Mouse (Mus musculus) adrenal gland, postnatal 10 days (tissue): ENCODE data around the gene Zfpl1. TPM values are rescaled to one million over a fixed set of nuclear protein-coding genes. Genes with fewer than 3 reads are reported as not detected.
A peak's percentile ranks its signal among the peaks of the same experiment; 100 is the strongest.
"Not testable (repeated sequence)": the region's sequence is repeated elsewhere in the genome, so short reads cannot be mapped to it uniquely, and the experiment has no call there.

Experiments used
- DNase-seq: peaks from one replicate; pipeline ENCODE4 v3.0.0; 2021; ENCODE audit warnings: mixed read lengths
- total RNA-seq, 2 experiments: library from RNA; stranded (reverse); gene quantifications; 2 replicates each; pipeline ENCODE4 v1.2.3; 2021

The Zfpl1 gene
- total RNA-seq, 2 experiments from 2014 or later = 33.5 to 33.6 TPM

- no peak for DNase-seq
These were observed 26.2 kb downstream of the Zfpl1 start for GRCm38 (mm10) chr19:6058513-6058912.

DNA sequence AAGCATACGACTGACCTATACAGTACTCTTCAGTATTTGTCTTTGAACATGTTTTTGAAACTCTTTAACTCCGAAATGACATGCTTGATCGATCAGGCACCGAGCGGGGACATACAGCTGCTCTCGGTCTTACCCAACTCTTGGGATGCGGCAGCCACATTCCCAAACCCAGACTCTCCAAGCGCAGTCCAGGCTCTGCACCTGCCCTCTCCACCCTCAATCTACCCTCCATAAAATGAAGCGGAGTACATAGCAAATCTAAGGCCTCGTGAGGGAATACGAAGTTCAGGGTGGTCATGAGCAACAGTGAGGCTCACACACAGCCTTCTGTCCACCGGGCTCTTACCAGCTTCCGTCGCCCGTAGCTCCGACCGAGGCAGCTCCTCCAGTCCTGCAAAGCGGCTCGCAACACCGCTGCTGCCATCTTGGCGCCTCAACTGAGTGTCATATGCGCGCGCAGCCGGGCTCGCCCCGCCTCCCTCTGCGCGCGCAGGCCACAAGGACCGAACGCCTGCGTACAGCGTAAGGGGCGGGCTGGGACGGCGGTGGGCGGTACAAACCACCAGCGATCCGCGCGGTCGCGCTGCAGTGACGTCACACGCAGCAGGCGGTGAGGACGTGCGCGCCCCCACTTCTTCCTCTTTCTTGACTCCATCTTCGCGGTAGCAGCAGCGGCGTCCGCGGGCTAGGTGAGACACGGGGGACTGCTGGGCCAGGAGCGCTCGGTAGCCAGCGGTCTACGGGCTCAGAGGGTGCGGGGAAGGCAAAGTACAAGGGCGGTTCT is 27.3 kb downstream of the Zfpl1 start, which contains the start of the genes Mrpl49 and Fau:
TSS of gene Mrpl49 (minus strand) at position 473 of the 784 bp plus-strand sequence.
TSS of gene Fau (plus strand) at position 532 of the 784 bp plus-strand sequence.
- DNase-seq = peak; percentile 99

GRCm38 (mm10) chr19:6056696-6057095 is 28.1 kb downstream of the Zfpl1 start:
- DNase-seq = no peak

GRCm38 (mm10) chr19:6054296-6054695 is 30.5 kb downstream of the Zfpl1 start:
- no peak for DNase-seq

- DNase-seq = peak; percentile 58
These were observed 32.2 kb downstream of the Zfpl1 start for GRCm38 (mm10) chr19:6052516-6052915.

DNA sequence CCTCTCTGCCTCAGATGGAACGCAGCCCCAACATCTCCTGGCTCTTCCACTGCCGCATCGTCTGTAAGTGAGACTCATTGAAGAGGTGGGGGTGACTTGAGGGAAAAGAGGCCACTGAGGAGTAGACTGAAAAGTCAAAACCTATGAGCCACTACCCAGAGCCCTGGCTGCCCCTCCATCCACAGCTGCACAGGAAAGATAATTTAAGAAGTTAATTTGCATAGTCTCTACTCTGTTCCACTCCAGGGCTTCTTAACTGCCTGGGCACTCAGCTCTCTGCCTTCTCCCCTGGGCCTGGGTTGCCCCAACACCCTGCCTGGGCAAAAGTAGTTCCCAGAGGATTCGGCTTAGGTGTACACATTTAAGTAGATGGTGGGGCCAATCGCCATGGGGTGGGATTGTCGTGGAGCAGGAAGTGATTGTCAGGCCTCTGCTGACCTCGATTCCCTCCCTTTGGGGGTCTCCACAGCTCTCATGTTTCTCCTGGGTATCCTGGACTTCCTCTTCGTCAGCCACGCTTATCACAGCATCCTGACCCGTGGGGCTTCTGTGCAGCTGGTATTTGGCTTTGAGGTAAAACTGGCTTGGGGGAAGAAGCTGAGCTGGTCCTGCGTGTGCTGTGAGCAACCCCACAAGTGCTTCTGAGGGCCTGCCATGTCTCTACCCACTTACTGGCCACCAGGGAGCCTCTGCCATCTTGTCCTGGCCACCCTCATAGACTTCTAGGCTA is 35.9 kb downstream of the Zfpl1 start:
- DNase-seq = no peak

DNA sequence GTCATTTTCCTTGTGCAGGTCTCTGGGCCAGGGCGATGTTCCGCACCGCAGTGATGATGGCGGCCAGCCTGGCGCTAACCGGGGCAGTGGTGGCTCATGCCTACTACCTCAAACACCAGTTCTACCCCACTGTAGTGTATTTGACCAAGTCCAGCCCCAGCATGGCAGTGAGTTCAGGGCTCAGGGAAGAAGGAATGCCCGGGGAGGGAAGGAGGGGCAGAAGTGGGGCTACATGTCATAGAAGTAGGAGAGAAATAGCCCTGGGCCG is 36.9 kb downstream of the Zfpl1 start:
- no peak for DNase-seq

- no peak for DNase-seq
These were observed 37.4 kb downstream of the Zfpl1 start for GRCm38 (mm10) chr19:6047154-6047898.

GRCm38 (mm10) chr19:6046294-6047153 is 38.2 kb downstream of the Zfpl1 start, which contains the start of gene Syvn1:
Syvn1 (plus strand) TSS chr19:6046576.
- peak; percentile 93 for DNase-seq

GRCm38 (mm10) chr19:6045366-6046293 is 39.1 kb downstream of the Zfpl1 start:
- no peak for DNase-seq

GRCm38 (mm10) chr19:6044102-6044501 is 40.7 kb downstream of the Zfpl1 start:
- DNase-seq = not testable (repeated sequence)

DNA sequence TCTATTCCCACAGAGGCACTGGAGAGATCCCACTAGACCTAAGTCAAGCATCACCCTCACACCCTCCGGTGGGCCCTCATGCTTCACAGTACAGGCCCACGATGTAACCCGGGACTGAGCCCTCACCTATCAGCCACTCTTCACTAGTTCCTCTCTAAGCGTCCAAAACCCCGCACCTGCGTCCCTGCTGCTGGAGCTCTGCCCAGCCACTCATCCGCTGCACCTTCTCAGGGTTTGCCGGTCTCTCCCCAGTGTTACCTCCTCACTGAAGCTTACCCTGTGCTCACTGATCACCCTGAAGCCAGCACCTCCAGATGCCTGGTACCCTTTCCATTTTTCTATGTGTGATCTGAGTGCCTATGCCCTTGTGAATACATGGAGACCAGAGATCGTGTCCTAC is 42.5 kb downstream of the Zfpl1 start:
- no peak for DNase-seq

GRCm38 (mm10) chr19:6040002-6040401 is 44.8 kb downstream of the Zfpl1 start:
- DNase-seq = no peak

DNA sequence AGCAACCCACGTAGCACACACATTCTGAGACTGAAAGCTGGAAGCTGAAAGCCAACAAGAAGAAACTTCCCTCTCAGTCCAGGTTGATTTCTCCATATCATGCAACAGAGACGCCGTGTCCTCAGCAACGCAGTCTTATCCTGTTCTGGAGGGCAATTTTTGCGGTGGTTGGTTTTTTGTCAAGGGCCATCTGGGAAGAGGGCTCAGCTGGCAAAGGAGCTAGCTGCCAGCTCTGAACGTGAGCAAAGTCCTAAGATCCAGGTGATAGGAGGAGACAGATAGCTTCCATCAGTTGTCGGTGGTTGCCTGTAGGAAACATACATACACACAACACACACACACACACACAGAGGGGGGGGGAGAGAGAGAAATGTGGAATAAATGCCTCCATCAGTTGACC is 46.4 kb downstream of the Zfpl1 start:
- no peak for DNase-seq

DNA sequence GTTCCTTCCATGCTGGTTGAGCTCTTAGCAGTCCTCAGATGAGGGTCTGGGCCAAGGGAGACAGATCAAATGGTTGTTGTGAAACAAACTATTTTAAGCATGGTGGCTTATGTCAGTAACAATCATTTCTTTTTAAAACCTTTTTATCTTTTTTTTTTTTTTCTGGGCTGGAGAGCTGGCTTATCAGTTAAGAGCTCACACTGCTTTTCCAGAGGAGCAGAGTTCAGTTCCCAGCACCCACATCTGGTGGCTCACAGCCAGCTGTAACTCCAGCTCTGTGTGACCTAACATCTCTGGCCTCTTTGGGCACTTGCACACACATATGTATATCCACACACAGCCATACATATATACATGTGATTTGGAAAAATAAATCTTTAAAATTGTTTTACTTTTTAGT is 47.1 kb downstream of the Zfpl1 start:
- DNase-seq = no peak

DNA sequence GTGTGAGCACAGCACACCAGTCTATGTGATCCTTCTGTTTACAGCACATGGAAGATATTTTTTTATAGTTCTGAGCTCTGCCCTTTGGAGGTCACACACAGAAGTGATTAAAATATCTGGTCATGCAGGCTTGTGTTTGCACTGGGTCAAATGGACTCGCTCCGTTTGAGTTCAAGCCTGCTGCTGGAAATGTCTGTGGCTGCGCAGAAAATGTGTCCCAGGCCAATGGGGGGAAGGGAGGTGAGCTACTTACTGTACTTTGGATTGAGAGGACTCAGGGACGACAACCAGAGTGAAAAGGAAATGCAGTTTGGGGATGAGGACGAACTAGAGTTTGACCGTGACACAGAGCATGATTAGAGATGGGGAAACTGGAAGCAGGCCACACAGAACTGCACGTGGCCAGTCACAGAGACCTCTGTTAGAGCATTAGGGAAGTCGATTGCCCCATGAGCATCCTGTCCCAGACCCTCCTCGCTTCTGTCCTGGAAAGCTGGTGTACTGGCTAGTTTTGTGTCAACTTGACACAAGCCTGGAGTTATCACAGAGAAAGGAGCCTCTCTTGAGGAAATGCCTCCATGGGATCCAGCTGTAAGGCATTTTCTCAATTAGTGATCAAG is 48.7 kb downstream of the Zfpl1 start:
- DNase-seq = no peak
